Mouse (Mus musculus): ENCODE results near the gene Sin3a. TPM values are rescaled to one million over a fixed set of nuclear protein-coding genes. Genes with fewer than 3 reads are reported as not detected.

Gene Sin3a
- polyA plus RNA-seq, 1 experiment from 2014 or later, result 28.4 TPM

GRCm38 (mm10) chr9:57152331-57152730 is 80.5 kb downstream of the Sin3a start:
- H3K4me1 ChIP-seq, result peaks cover 5% of the 10 kb centered on the region
- H3K4me3 ChIP-seq (replicated peaks), result no peak overlapping the region
- WGBS, result 53% methylated on average over 6 of the region's 6 CpGs
- H3K4me2 ChIP-seq, result no peak overlapping the region
- ATAC-seq (ENCODE audit: insufficient read depth, low FRiP score, low read depth), result no peak
- no peaks in the 10 kb centered on the region for H3K9me3 ChIP-seq
- H3K36me3 ChIP-seq, result peaks cover 6% of the 10 kb centered on the region; the same call in 1 of the 2 replicates
- H3K27ac ChIP-seq, result no peak overlapping the region
- no peak overlapping the region for H3K9ac ChIP-seq
- no peaks in the 10 kb centered on the region for H3K27me3 ChIP-seq (replicated peaks)

GRCm38 (mm10) chr9:57156383-57156782 is 84.5 kb downstream of the Sin3a start:
- no peaks in the 10 kb centered on the region for H3K27me3 ChIP-seq (replicated peaks)
- H3K4me1 ChIP-seq, result peaks cover 7% of the 10 kb centered on the region
- peaks cover 6% of the 10 kb centered on the region; the same call in 1 of the 2 replicates for H3K36me3 ChIP-seq
- H3K4me2 ChIP-seq, result no peak overlapping the region
- no peak overlapping the region for H3K4me3 ChIP-seq (replicated peaks)
- ATAC-seq (ENCODE audit: insufficient read depth, low FRiP score, low read depth), result no peak
- H3K27ac ChIP-seq, result no peak overlapping the region
- no peak overlapping the region for H3K9ac ChIP-seq
- 90% methylated on average over 7 of the region's 7 CpGs for WGBS
- H3K9me3 ChIP-seq, result no peaks in the 10 kb centered on the region

GRCm38 (mm10) chr9:57156823-57157222 is 85.0 kb downstream of the Sin3a start:
- Histone ChIP-seq H3K9ac (no peak overlapping the region), H3K4me3 (replicated peaks) (no peak overlapping the region; the same call in 1 of the 2 replicates), H3K4me1 (peaks cover 7% of the 10 kb centered on the region), H3K27ac (no peak overlapping the region), H3K36me3 (peaks cover 6% of the 10 kb centered on the region; the same call in 1 of the 2 replicates), H3K4me2 (peak overlapping the region; percentile 82), H3K27me3 (replicated peaks) (no peaks in the 10 kb centered on the region), H3K9me3 (no peaks in the 10 kb centered on the region)
- no peak for ATAC-seq (ENCODE audit: insufficient read depth, low FRiP score, low read depth)
- 85% methylated on average over 8 of the region's 8 CpGs for WGBS

- H3K4me3 ChIP-seq (replicated peaks), result peak overlapping the region; percentile 63
- no peak overlapping the region for H3K27ac ChIP-seq
- ATAC-seq (ENCODE audit: insufficient read depth, low FRiP score, low read depth), result no peak
- H3K4me1 ChIP-seq, result peaks cover 7% of the 10 kb centered on the region
- H3K27me3 ChIP-seq (replicated peaks), result no peaks in the 10 kb centered on the region
- H3K4me2 ChIP-seq, result peak overlapping the region; percentile 82
- H3K9ac ChIP-seq, result peak overlapping the region; percentile 51
- H3K9me3 ChIP-seq, result no peaks in the 10 kb centered on the region
- peaks cover 6% of the 10 kb centered on the region; the same call in 1 of the 2 replicates for H3K36me3 ChIP-seq
- WGBS, result 23% methylated on average over 13 of the region's 13 CpGs
These were observed 85.7 kb downstream of the Sin3a start for GRCm38 (mm10) chr9:57157499-57157898.

- under 1% methylated on average over 24 of the region's 24 CpGs for WGBS
- peak within 1 kb of the TSS; percentile 82 for H3K4me2 ChIP-seq
- H3K27me3 ChIP-seq (replicated peaks), result no peaks in the 10 kb centered on the region
- peaks cover 6% of the 10 kb centered on the region; the same call in 1 of the 2 replicates for H3K36me3 ChIP-seq
- peak; percentile 82 for ATAC-seq (ENCODE audit: insufficient read depth, low FRiP score, low read depth)
- peak within 1 kb of the TSS; percentile 51 for H3K9ac ChIP-seq
- peaks cover 7% of the 10 kb centered on the region for H3K4me1 ChIP-seq
- no peak within 1 kb of the TSS for H3K27ac ChIP-seq
- H3K4me3 ChIP-seq (replicated peaks), result peak within 1 kb of the TSS; percentile 63
- H3K9me3 ChIP-seq, result no peaks in the 10 kb centered on the region
These were observed 86.2 kb downstream of the Sin3a start, which contains the start of gene Commd4 for GRCm38 (mm10) chr9:57158013-57158470. Commd4 (minus strand) TSS chr9:57158331.

- peaks cover 7% of the 10 kb centered on the region for H3K4me1 ChIP-seq
- peak overlapping the region; percentile 82 for H3K4me2 ChIP-seq
- H3K9me3 ChIP-seq, result no peaks in the 10 kb centered on the region
- H3K36me3 ChIP-seq, result peaks cover 6% of the 10 kb centered on the region; the same call in 1 of the 2 replicates
- 36% methylated on average over 11 of the region's 11 CpGs for WGBS
- ATAC-seq (ENCODE audit: insufficient read depth, low FRiP score, low read depth), result no peak
- peak overlapping the region; percentile 63 for H3K4me3 ChIP-seq (replicated peaks)
- no peak overlapping the region for H3K9ac ChIP-seq
- no peak overlapping the region for H3K27ac ChIP-seq
- no peaks in the 10 kb centered on the region for H3K27me3 ChIP-seq (replicated peaks)
These were observed 86.7 kb downstream of the Sin3a start for GRCm38 (mm10) chr9:57158506-57158905.

- peaks cover 3% of the 10 kb centered on the region for H3K4me1 ChIP-seq
- H3K9me3 ChIP-seq, result no peaks in the 10 kb centered on the region
- no peak overlapping the region for H3K9ac ChIP-seq
- H3K36me3 ChIP-seq, result no peaks in the 10 kb centered on the region
- no peak overlapping the region for H3K4me3 ChIP-seq (replicated peaks)
- no peaks in the 10 kb centered on the region for H3K27me3 ChIP-seq (replicated peaks)
- no peak overlapping the region for H3K4me2 ChIP-seq
- H3K27ac ChIP-seq, result no peak overlapping the region
- WGBS, result 8% methylated on average over 3 of the region's 3 CpGs
- 0 out of 2 replicates have a peak, but pooled peaks have one; percentile 29 for ATAC-seq (ENCODE audit: insufficient read depth, low FRiP score, low read depth)
These were observed 90.7 kb downstream of the Sin3a start for GRCm38 (mm10) chr9:57162496-57162895.

GRCm38 (mm10) chr9:57163137-57163536 is 91.3 kb downstream of the Sin3a start:
- 41% methylated on average over 2 of the region's 2 CpGs for WGBS
- no peak overlapping the region for H3K9ac ChIP-seq
- no peaks in the 10 kb centered on the region for H3K27me3 ChIP-seq (replicated peaks)
- no peak for ATAC-seq (ENCODE audit: insufficient read depth, low FRiP score, low read depth)
- no peaks in the 10 kb centered on the region for H3K9me3 ChIP-seq
- no peaks in the 10 kb centered on the region for H3K36me3 ChIP-seq
- H3K27ac ChIP-seq, result no peak overlapping the region
- H3K4me2 ChIP-seq, result no peak overlapping the region
- H3K4me1 ChIP-seq, result no peaks in the 10 kb centered on the region
- H3K4me3 ChIP-seq (replicated peaks), result no peak overlapping the region

GRCm38 (mm10) chr9:57166173-57166572 is 94.3 kb downstream of the Sin3a start:
- H3K4me2 ChIP-seq, result no peak overlapping the region
- no peak overlapping the region for H3K27ac ChIP-seq
- no peaks in the 10 kb centered on the region for H3K27me3 ChIP-seq (replicated peaks)
- no peaks in the 10 kb centered on the region for H3K36me3 ChIP-seq
- no peak for ATAC-seq (ENCODE audit: insufficient read depth, low FRiP score, low read depth)
- WGBS, result 89% methylated on average over 2 of the region's 2 CpGs
- no peaks in the 10 kb centered on the region for H3K9me3 ChIP-seq
- H3K4me1 ChIP-seq, result no peaks in the 10 kb centered on the region
- no peak overlapping the region for H3K4me3 ChIP-seq (replicated peaks)
- no peak overlapping the region for H3K9ac ChIP-seq

- H3K27me3 ChIP-seq (replicated peaks), result no peaks in the 10 kb centered on the region
- H3K9ac ChIP-seq, result no peak overlapping the region
- no peak overlapping the region for H3K4me3 ChIP-seq (replicated peaks)
- no peak overlapping the region for H3K27ac ChIP-seq
- no peaks in the 10 kb centered on the region for H3K4me1 ChIP-seq
- H3K4me2 ChIP-seq, result no peak overlapping the region
- WGBS, result 75% methylated on average over 5 of the region's 5 CpGs
- H3K36me3 ChIP-seq, result no peaks in the 10 kb centered on the region
- no peaks in the 10 kb centered on the region for H3K9me3 ChIP-seq
- ATAC-seq (ENCODE audit: insufficient read depth, low FRiP score, low read depth), result no peak
These were observed 96.6 kb downstream of the Sin3a start for GRCm38 (mm10) chr9:57168411-57168810.
